Mouse (Mus musculus) C2C12 (cell line): ENCODE data around the gene Syne1.

Experiments used
- CTCF ChIP-seq: IDR thresholded peaks from one replicate; pipeline ENCODE4 v1.5.1; 2011; ENCODE audit not compliant: control insufficient read depth, insufficient read depth, insufficient read length
- FOSL1 ChIP-seq: IDR thresholded peaks from one replicate; pipeline ENCODE4 v1.8.0; 2011; ENCODE audit warnings: mild to moderate bottlenecking, low read length; ENCODE audit not compliant: poor library complexity, insufficient read depth, severe bottlenecking

GRCm38 (mm10) chr10:5326716-5327115, 224.6 kb downstream of the Syne1 start:
- no peak for TF ChIP-seq CTCF
- TF ChIP-seq FOSL1, result no peak
